Mouse (Mus musculus) CH12.LX (cell line): ENCODE data around the gene Aurka. TPM values are rescaled to one million over a fixed set of nuclear protein-coding genes. Genes with fewer than 3 reads are reported as not detected.
A peak's percentile ranks its signal among the peaks of the same experiment; 100 is the strongest.

ENCODE experiments used
- DNase-seq: peaks from one replicate; pipeline ENCODE4 v3.0.0-alpha.2; 2013; ENCODE audit errors: extremely low read depth
- H3K27ac ChIP-seq: 2 replicates; pipeline ENCODE4 v1.5.1; 2012; ENCODE audit warnings: low read depth, mild to moderate bottlenecking, control low read depth, moderate library complexity; ENCODE audit not compliant: insufficient read depth
- H3K27me3 ChIP-seq: replicated peaks from 2 replicates; pipeline ENCODE3; 2012; ENCODE audit warnings: inconsistent platforms
- H3K36me3 ChIP-seq, 2 experiments: replicated peaks in 1 of 2; 2 replicates each; pipeline versions ENCODE3 to v1.6.1; 2012; ENCODE audit warnings: inconsistent platforms in 1 of 2, low read length in 1 of 2, mild to moderate bottlenecking in 1 of 2, mixed read lengths in 1 of 2, moderate library complexity in 1 of 2; ENCODE audit not compliant: control insufficient read depth in 1 of 2, insufficient read depth in 1 of 2
- H3K4me1 ChIP-seq, 2 experiments: 2 replicates each; pipeline ENCODE4 v1.6.1; 2012; ENCODE audit warnings: inconsistent platforms in 1 of 2, moderate library complexity in 1 of 2; ENCODE audit not compliant: insufficient read depth in 2 of 2, control insufficient read depth in 1 of 2
- H3K4me2 ChIP-seq: 2 replicates; pipeline ENCODE4 v1.6.1; 2012; ENCODE audit warnings: low read depth, mild to moderate bottlenecking, control low read depth; ENCODE audit not compliant: poor library complexity, insufficient read depth, severe bottlenecking
- H3K4me3 ChIP-seq, 3 experiments: fragments of 150-350 bp in 1 of 3; sonication (generic) in 1 of 3; replicated peaks in 1 of 3; 2 replicates each; pipeline versions ENCODE3 to v1.5.1; 2011 to 2012; ENCODE audit warnings: low read depth in 2 of 3, low read length in 2 of 3, mild to moderate bottlenecking in 2 of 3, moderate library complexity in 2 of 3, control low read depth in 1 of 3, improper control_type of control experiment in 1 of 3, inconsistent platforms in 1 of 3, mixed read lengths in 1 of 3; ENCODE audit not compliant: poor library complexity in 1 of 3
- H3K79me2 ChIP-seq: replicated peaks from 2 replicates; pipeline ENCODE4 v1.6.1; 2012; ENCODE audit warnings: mild to moderate bottlenecking, moderate library complexity; ENCODE audit not compliant: control insufficient read depth, poor library complexity, insufficient read depth, severe bottlenecking; ENCODE audit errors: extremely low read depth
- H3K9ac ChIP-seq: 2 replicates; pipeline ENCODE4 v1.6.1; 2012; ENCODE audit warnings: low read depth, mild to moderate bottlenecking, control low read depth, moderate library complexity; ENCODE audit not compliant: insufficient read depth
- H3K9me3 ChIP-seq: replicated peaks from 2 replicates; pipeline ENCODE3; 2012; ENCODE audit warnings: low read length, inconsistent platforms, mixed read lengths
- BHLHE40 ChIP-seq: IDR thresholded peaks from 2 replicates; pipeline ENCODE4 v1.6.1; 2011; ENCODE audit warnings: mild to moderate bottlenecking, low read depth, low read length, improper control_type of control experiment
- CHD1 ChIP-seq: IDR thresholded peaks from 2 replicates; pipeline ENCODE4 v1.6.1; 2012; ENCODE audit warnings: low read depth, low read length, improper control_type of control experiment, inconsistent platforms
- CHD2 ChIP-seq: IDR thresholded peaks from 2 replicates; pipeline ENCODE4 v1.6.1; 2011; ENCODE audit warnings: low read length, improper control_type of control experiment
- CTCF ChIP-seq, 2 experiments: IDR thresholded peaks in 1 of 2; conservative IDR thresholded peaks in 1 of 2; 2 replicates each; pipeline ENCODE4 v1.5.1; 2011 to 2012; ENCODE audit warnings: low read depth in 2 of 2, low read length in 2 of 2, improper control_type of control experiment in 1 of 2, inconsistent platforms in 1 of 2, mild to moderate bottlenecking in 1 of 2, moderate library complexity in 1 of 2
- E2F4 ChIP-seq: IDR thresholded peaks from 2 replicates; pipeline ENCODE4 v1.6.1; 2011; ENCODE audit warnings: low read depth, low read length, improper control_type of control experiment; ENCODE audit not compliant: insufficient replicate concordance
- ELF1 ChIP-seq: IDR thresholded peaks from 2 replicates; pipeline ENCODE4 v1.6.1; 2014; ENCODE audit warnings: low read depth, mild to moderate bottlenecking, inconsistent platforms, low read length, improper control_type of control experiment
- EP300 ChIP-seq: IDR thresholded peaks from 2 replicates; pipeline ENCODE4 v1.6.1; 2011; ENCODE audit warnings: low read length, improper control_type of control experiment
- ETS1 ChIP-seq: conservative IDR thresholded peaks from 2 replicates; pipeline ENCODE4 v1.6.1; 2012; ENCODE audit warnings: low read depth, mild to moderate bottlenecking, inconsistent platforms, low read length, improper control_type of control experiment, moderate library complexity
- GABPA ChIP-seq: IDR thresholded peaks from 2 replicates; pipeline ENCODE4 v1.6.1; 2012; ENCODE audit warnings: low read depth, low read length, improper control_type of control experiment, inconsistent platforms; ENCODE audit not compliant: insufficient replicate concordance
- HCFC1 ChIP-seq: IDR thresholded peaks from 2 replicates; pipeline ENCODE4 v1.6.1; 2012; ENCODE audit warnings: low read depth, mild to moderate bottlenecking, inconsistent platforms, low read length, improper control_type of control experiment
- IRF4 ChIP-seq: IDR thresholded peaks from 2 replicates; pipeline ENCODE4 v1.6.1; 2014; ENCODE audit warnings: low read depth, mild to moderate bottlenecking, inconsistent platforms, low read length, improper control_type of control experiment
- JUN ChIP-seq: IDR thresholded peaks from 2 replicates; pipeline ENCODE4 v1.6.1; 2011; ENCODE audit warnings: low read depth, mild to moderate bottlenecking, low read length, improper control_type of control experiment, moderate library complexity; ENCODE audit not compliant: insufficient read depth
- JUND ChIP-seq: conservative IDR thresholded peaks from 2 replicates; pipeline ENCODE4 v1.6.1; 2011; ENCODE audit warnings: low read depth, low read length, improper control_type of control experiment
- KAT2A ChIP-seq: IDR thresholded peaks from 2 replicates; pipeline ENCODE4 v1.6.1; 2012; ENCODE audit warnings: low read length, improper control_type of control experiment, inconsistent platforms; ENCODE audit not compliant: insufficient replicate concordance
- MAX ChIP-seq: IDR thresholded peaks from 2 replicates; pipeline ENCODE4 v1.6.1; 2011; ENCODE audit warnings: low read length, improper control_type of control experiment
- MAZ ChIP-seq: IDR thresholded peaks from 2 replicates; pipeline ENCODE4 v1.6.1; 2012; ENCODE audit warnings: low read depth, mild to moderate bottlenecking, inconsistent platforms, low read length, improper control_type of control experiment, moderate library complexity
- MEF2A ChIP-seq: IDR thresholded peaks from 2 replicates; pipeline ENCODE4 v1.6.1; 2014; ENCODE audit warnings: low read depth, mild to moderate bottlenecking, inconsistent platforms, low read length, improper control_type of control experiment, borderline replicate concordance
- MXI1 ChIP-seq: IDR thresholded peaks from 2 replicates; pipeline ENCODE4 v1.6.1; 2011; ENCODE audit warnings: mild to moderate bottlenecking, low read depth, low read length, improper control_type of control experiment
- MYC ChIP-seq: IDR thresholded peaks from 2 replicates; pipeline ENCODE4 v1.6.1; 2011; ENCODE audit warnings: low read depth, mild to moderate bottlenecking, improper control_type of control experiment, low read length
- NELFE ChIP-seq: IDR thresholded peaks from 2 replicates; pipeline ENCODE4 v1.6.1; 2011; ENCODE audit warnings: low read depth, low read length, improper control_type of control experiment
- NRF1 ChIP-seq: IDR thresholded peaks from 2 replicates; pipeline ENCODE4 v1.6.1; 2014; ENCODE audit warnings: low read depth, mild to moderate bottlenecking, inconsistent platforms, low read length, improper control_type of control experiment, moderate library complexity
- PAX5 ChIP-seq: IDR thresholded peaks from 2 replicates; pipeline ENCODE4 v1.6.1; 2012; ENCODE audit warnings: low read length, inconsistent platforms, mixed read lengths
- POLR2A ChIP-seq: IDR thresholded peaks from 2 replicates; pipeline ENCODE4 v1.6.1; 2011; ENCODE audit warnings: low read depth, mild to moderate bottlenecking, improper control_type of control experiment, low read length
- POLR2AphosphoS2 ChIP-seq: IDR thresholded peaks from 2 replicates; pipeline ENCODE4 v1.6.1; 2011; ENCODE audit warnings: low read depth, low read length, improper control_type of control experiment
- RAD21 ChIP-seq: IDR thresholded peaks from 2 replicates; pipeline ENCODE4 v1.6.1; 2011; ENCODE audit warnings: low read depth, mild to moderate bottlenecking, low read length, improper control_type of control experiment, moderate library complexity
- RCOR1 ChIP-seq: conservative IDR thresholded peaks from 2 replicates; pipeline ENCODE4 v1.6.1; 2012; ENCODE audit warnings: low read depth, mild to moderate bottlenecking, inconsistent platforms, low read length, improper control_type of control experiment
- SIN3A ChIP-seq: IDR thresholded peaks from 2 replicates; pipeline ENCODE4 v1.6.1; 2012; ENCODE audit warnings: low read length, improper control_type of control experiment, inconsistent platforms
- SMC3 ChIP-seq: IDR thresholded peaks from 2 replicates; pipeline ENCODE4 v1.6.1; 2011; ENCODE audit warnings: low read depth, low read length, improper control_type of control experiment
- TBP ChIP-seq: conservative IDR thresholded peaks from 2 replicates; pipeline ENCODE4 v1.6.1; 2011; ENCODE audit warnings: low read depth, low read length, improper control_type of control experiment
- TCF12 ChIP-seq: IDR thresholded peaks from 2 replicates; pipeline ENCODE4 v1.6.1; 2014; ENCODE audit warnings: low read depth, mild to moderate bottlenecking, inconsistent platforms, low read length, improper control_type of control experiment
- UBTF ChIP-seq: IDR thresholded peaks from 2 replicates; pipeline ENCODE4 v1.6.1; 2012; ENCODE audit warnings: low read depth, mild to moderate bottlenecking, inconsistent platforms, low read length, improper control_type of control experiment, moderate library complexity
- USF1 ChIP-seq: IDR thresholded peaks from 2 replicates; pipeline ENCODE4 v1.6.1; 2014; ENCODE audit warnings: low read depth, mild to moderate bottlenecking, inconsistent platforms, low read length, improper control_type of control experiment
- USF2 ChIP-seq: conservative IDR thresholded peaks from 2 replicates; pipeline ENCODE4 v1.6.1; 2011; ENCODE audit warnings: low read depth, low read length, improper control_type of control experiment
- ZC3H11A ChIP-seq: IDR thresholded peaks from 2 replicates; pipeline ENCODE4 v1.6.1; 2012; ENCODE audit warnings: low read depth, mild to moderate bottlenecking, inconsistent platforms, low read length, improper control_type of control experiment
- ZKSCAN1 ChIP-seq: IDR thresholded peaks from 2 replicates; pipeline ENCODE4 v1.6.1; 2012; ENCODE audit warnings: low read depth, inconsistent platforms, low read length, improper control_type of control experiment, borderline replicate concordance
- ZMIZ1 ChIP-seq: IDR thresholded peaks from 2 replicates; pipeline ENCODE4 v1.6.1; 2012; ENCODE audit warnings: low read depth, mild to moderate bottlenecking, inconsistent platforms, low read length, improper control_type of control experiment
- ZNF384 ChIP-seq: IDR thresholded peaks from 2 replicates; pipeline ENCODE4 v1.6.1; 2012; ENCODE audit warnings: low read depth, low read length, improper control_type of control experiment, inconsistent platforms
- dilution Hi-C: fragments of 300-500 bp; cut with MboI; formaldehyde crosslinking; loops from 2 replicates; pipeline ENCODE4 v1.14.3; 2020; ENCODE audit warnings: low sequenced_read_pairs; ENCODE audit not compliant: extremely low pct_unique_long_range_greater_than_20kb, extremely low pct_ligation_motif_present
- in situ Hi-C: fragments of 300-500 bp; cut with MboI; formaldehyde crosslinking; loops from 3 replicates; pipeline ENCODE4 v1.14.3; 2019; ENCODE audit warnings: low sequenced_read_pairs, low pct_ligation_motif_present, low pct_unique_long_range_greater_than_20kb, mixed read lengths
- polyA plus RNA-seq: library from polyadenylated mRNA; unstranded; fragments of >175 nt; gene quantifications from 2 replicates; pipeline ENCODE4 v1.2.1, GENCODE M21; 2012; ENCODE audit warnings: low read depth; ENCODE audit not compliant: insufficient read length
- total RNA-seq, 2 experiments: library from RNA; depleted of rRNA; stranded (reverse); fragments of 300-350 nt in 1 of 2; fragments of >200 nt in 1 of 2; gene quantifications; 2 replicates each; pipeline ENCODE4 v1.2.3; 2012 to 2014

Gene Aurka
- total and polyA plus RNA-seq, 3 experiments: 84.4 to 128 (median 88.6) TPM

DNA sequence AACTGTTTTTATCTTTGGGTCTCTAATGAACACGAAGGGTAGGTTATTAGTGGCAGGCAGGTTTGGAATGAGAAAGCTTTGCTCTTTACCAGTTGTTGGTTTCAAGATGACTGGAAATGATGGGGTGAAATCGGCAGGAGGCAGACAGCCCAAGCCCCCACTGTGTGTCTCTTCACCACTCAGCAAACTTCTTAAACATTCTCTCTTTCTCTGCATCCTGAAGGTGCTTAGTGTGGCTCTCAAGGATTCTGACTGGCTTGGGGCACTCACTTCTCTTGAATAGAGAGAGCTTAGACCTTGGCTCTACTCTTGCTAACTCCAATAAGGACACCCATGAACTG is 23.7 kb upstream of the Aurka start (continued):
- TF ChIP-seq USF2 (no peak), SMC3 (no peak), HCFC1 (no peak)

DNA sequence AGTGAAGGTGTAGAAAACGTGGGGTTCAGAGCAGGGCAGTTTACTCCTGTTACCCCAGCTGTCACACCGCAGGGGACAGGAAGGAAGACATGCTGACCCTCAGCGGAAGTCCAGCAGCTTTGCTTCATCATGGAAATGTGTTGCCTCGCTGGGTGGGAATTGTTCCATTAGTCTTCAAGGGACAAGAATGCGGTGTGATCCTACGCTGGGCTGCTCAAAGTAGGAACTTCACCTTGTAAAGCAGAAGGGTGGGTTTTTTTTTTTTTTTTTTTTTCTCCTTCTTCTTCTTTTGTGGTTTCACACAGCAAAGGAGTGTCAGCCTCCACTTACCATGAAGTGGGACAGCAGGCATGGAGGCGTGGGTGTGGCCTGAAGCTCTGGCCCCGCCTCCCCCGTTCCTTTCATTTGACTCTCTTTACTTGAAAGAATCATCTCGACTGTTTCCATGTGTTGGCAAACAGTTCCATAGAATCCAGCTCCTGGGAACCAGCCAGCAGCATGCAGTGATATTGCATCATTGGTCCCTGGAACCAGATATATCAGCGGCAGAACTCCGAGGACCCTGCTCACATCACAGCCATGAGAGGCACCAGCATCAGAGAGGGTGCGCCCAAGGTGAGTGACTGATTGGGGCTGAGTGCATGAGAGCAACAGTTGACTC is 23.2 kb upstream of the Aurka start, which contains the start of gene Cass4:
Gene Cass4, plus strand, starts transcription at position 404 of the 661 bp plus-strand sequence.
- in situ Hi-C loops: no loop called here
- peak within 1 kb of the TSS; percentile 58 to 75 (median 58) for H3K4me3 ChIP-seq
- peak within 1 kb of the TSS; percentile 66 for H3K9ac ChIP-seq
- dilution Hi-C loops: no loop called here
- H3K9me3 ChIP-seq: peaks cover 7% of the 10 kb centered on the region
- 0 out of 2 replicates have a peak, but pooled peaks cover 3% of the 10 kb centered on the region for H3K79me2 ChIP-seq
- no peaks in the 10 kb centered on the region for H3K27me3 ChIP-seq
- DNase-seq: peak; percentile 74
- H3K4me2 ChIP-seq: peak within 1 kb of the TSS; percentile 70
- H3K27ac ChIP-seq: peak within 1 kb of the TSS; percentile 70
- H3K36me3 ChIP-seq: peaks cover 0 to 17% of the 10 kb centered on the region in 2 experiments
- H3K4me1 ChIP-seq: peaks cover 12 to 68% of the 10 kb centered on the region in 2 experiments
- no peak for TF ChIP-seq UBTF
- no peak for TF ChIP-seq JUND
- no peak for TF ChIP-seq RAD21
- TF ChIP-seq MAX: peak; percentile 62; the same call in 1 of the 2 replicates
- TF ChIP-seq MAZ: no peak
- TF ChIP-seq IRF4: no peak
- TF ChIP-seq USF2: no peak
- TF ChIP-seq ZC3H11A: no peak
- peak; percentile 95 for TF ChIP-seq ZNF384
- TF ChIP-seq ETS1: no peak; the same call in 1 of the 2 replicates
- TF ChIP-seq E2F4: no peak
- TF ChIP-seq PAX5: no peak
- no peak for TF ChIP-seq POLR2AphosphoS2
- TF ChIP-seq SIN3A: no peak; the same call in 1 of the 2 replicates
- no peak for TF ChIP-seq ZMIZ1
- TF ChIP-seq POLR2A: peak; percentile 29; the same call in 1 of the 2 replicates
- TF ChIP-seq CHD2: no peak
- no peak for TF ChIP-seq ZKSCAN1
- no peak for TF ChIP-seq KAT2A
- TF ChIP-seq MEF2A: no peak
- TF ChIP-seq SMC3: no peak
- TF ChIP-seq CTCF (conservative IDR thresholded peaks at IDR 0.05 in 1 of 2, IDR thresholded peaks at IDR 0.05 in 1 of 2; ENCODE audit: low read depth in 2 of 2, low read length in 2 of 2): no peak
- TF ChIP-seq NELFE: peak; percentile 50
- no peak for TF ChIP-seq GABPA
- no peak for TF ChIP-seq USF1
- no peak; the same call in 1 of the 2 replicates for TF ChIP-seq TBP
- TF ChIP-seq BHLHE40: no peak
- TF ChIP-seq HCFC1: no peak; the same call in 1 of the 2 replicates
- no peak for TF ChIP-seq EP300
- TF ChIP-seq JUN: no peak
- no peak for TF ChIP-seq RCOR1
- no peak; the same call in none of the 2 replicates for TF ChIP-seq ELF1
- TF ChIP-seq MYC: peak; percentile 72; the same call in 1 of the 2 replicates
- TF ChIP-seq NRF1: peak; percentile 26; the same call in 1 of the 2 replicates
- no peak; the same call in 1 of the 2 replicates for TF ChIP-seq MXI1
- peak; percentile 41; the same call in 1 of the 2 replicates for TF ChIP-seq TCF12
- TF ChIP-seq CHD1: no peak
